Mouse (Mus musculus) olfactory bulb, adult 2 months (tissue): Measurements from ENCODE around the gene Rgs6. TPM values are rescaled to one million over a fixed set of nuclear protein-coding genes. Genes with fewer than 3 reads are reported as not detected.
A peak's percentile ranks its signal among the peaks of the same experiment; 100 is the strongest.

ENCODE experiments used
- H3K27ac ChIP-seq: fragments of 200-500 bp; 2 replicates; pipeline ENCODE4 v1.5.1; 2012; ENCODE audit warnings: low read depth, low read length; ENCODE audit not compliant: insufficient read depth
- H3K4me1 ChIP-seq: fragments of 200-500 bp; 2 replicates; pipeline ENCODE4 v1.6.1; 2012; ENCODE audit warnings: low read length; ENCODE audit not compliant: control insufficient read depth, insufficient read depth
- H3K4me3 ChIP-seq: fragments of 200-500 bp; 2 replicates; pipeline ENCODE4 v1.5.1; 2012; ENCODE audit warnings: mild to moderate bottlenecking, low read depth, low read length, moderate library complexity; ENCODE audit not compliant: insufficient read depth
- CTCF ChIP-seq: fragments of 200-500 bp; IDR thresholded peaks from 2 replicates; pipeline ENCODE4 v1.5.1; 2012; ENCODE audit warnings: low read depth, mild to moderate bottlenecking, low read length, moderate library complexity; ENCODE audit not compliant: insufficient read depth
- POLR2A ChIP-seq: fragments of 200-500 bp; IDR thresholded peaks from 2 replicates; pipeline ENCODE4 v1.6.1; 2012; ENCODE audit warnings: mild to moderate bottlenecking, low read depth, low read length, moderate library complexity; ENCODE audit not compliant: insufficient read depth
- WGBS: fragments of 180-500 bp; shearing (Covaris S2); methylation state at CpG from one replicate; pipeline ENCODE4 v1.1.7; 2018; 5-methylcytosine and 5-hydroxymethylcytosine counted together
- polyA plus RNA-seq: library from polyadenylated mRNA; stranded (reverse); fragments of >200 nt; gene quantifications from 2 replicates; pipeline ENCODE4 v1.2.4, GENCODE M21; 2012; ENCODE audit warnings: low replicate concordance; ENCODE audit not compliant: missing spikeins, insufficient read depth, insufficient read length

The Rgs6 gene
- polyA plus RNA-seq, 1 experiment, result not detected

DNA sequence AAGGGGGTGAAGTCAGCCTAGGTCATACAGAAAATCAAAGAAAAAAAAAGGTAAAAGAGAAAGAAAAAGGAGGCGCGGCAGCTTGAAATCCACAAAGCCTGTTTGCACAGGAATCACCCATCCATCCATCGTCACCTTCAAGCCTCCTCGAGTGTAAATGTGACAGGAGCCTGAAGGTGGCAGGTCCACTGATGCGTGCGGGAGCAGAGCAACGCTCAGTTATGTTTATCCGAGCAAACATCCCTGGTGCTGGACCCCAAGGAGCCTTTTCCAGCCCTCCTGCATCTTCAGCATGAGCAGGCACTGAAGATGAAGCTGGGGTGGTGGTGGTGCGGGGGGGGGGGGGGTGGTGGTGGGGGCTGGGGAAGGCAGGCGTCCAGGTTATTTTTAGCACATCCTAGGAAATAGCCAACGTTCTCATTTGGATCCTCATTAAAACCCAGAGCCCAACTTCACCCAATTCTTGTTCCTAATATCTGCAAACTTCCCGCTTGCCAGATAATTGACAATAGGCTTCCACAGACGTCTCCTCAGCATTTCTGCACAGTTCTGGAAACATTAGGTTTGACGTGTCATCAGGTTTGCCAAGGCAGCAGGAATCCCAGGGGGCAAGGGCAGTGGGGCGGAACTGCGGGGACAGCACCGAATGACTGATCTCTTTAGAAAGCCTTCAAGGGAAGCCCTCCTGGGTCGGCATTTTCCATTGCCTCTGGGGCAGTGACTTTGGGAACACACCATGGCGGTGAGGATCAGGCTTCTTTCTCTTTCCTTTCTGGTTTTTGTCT lies 946 bp downstream of the Rgs6 start:
- 41% methylated on average over 19 of the region's 19 CpGs for WGBS
- Histone ChIP-seq H3K4me1 (peaks cover 5% of the 10 kb centered on the region), H3K27ac (no peak overlapping the region), H3K4me3 (no peak overlapping the region)
- TF ChIP-seq POLR2A, result no peak
- no peak for TF ChIP-seq CTCF

DNA sequence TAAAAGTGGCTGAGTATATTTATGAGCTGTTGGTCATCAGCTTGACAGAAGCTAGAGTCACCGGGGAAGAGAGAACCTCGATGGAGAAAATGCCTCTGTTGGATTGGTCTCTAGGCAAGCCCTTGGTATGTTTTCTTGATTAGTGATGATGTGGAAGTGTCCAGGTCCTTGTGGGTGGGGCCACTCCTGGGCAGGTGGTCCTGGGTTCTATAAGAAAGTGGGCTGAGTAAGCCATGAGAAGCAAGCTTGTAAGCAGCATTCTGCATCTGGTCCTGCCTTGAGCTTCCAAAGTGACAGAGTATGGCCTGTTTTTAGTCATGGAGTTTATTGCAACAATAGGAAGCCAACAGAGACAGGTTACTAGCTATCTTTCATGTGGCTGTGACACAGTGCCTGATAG lies 10.9 kb downstream of the Rgs6 start:
- TF ChIP-seq CTCF (no peak), POLR2A (no peak)
- WGBS, result 93% methylated on average over 2 of the region's 2 CpGs
- Histone ChIP-seq H3K4me1 (no peaks in the 10 kb centered on the region), H3K27ac (no peak overlapping the region), H3K4me3 (no peak overlapping the region)

DNA sequence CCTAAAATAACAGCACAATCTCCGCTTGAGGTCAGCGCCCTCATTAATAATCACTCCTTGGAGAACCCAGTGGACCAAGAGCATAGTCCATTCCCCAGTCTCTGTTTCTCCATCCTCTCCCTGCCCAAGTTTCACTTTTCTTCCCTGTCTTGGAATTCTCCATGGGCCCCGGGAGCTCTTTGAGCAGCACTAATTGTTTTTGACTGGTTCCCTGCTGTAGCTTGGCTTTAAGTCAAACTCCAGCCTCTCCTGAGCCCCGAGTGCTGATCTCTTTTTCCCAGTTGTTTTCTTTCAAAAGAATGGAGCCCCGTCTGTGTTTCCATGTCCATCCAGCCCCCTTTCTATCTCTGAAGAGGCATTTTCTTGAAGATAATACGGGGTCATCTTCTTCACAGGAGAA lies 12.3 kb downstream of the Rgs6 start:
- TF ChIP-seq POLR2A (no peak), CTCF (no peak)
- WGBS, result 56% methylated on average over 6 of the region's 6 CpGs
- H3K4me1 ChIP-seq, result no peaks in the 10 kb centered on the region
- no peak overlapping the region for H3K4me3 ChIP-seq
- H3K27ac ChIP-seq, result no peak overlapping the region

DNA sequence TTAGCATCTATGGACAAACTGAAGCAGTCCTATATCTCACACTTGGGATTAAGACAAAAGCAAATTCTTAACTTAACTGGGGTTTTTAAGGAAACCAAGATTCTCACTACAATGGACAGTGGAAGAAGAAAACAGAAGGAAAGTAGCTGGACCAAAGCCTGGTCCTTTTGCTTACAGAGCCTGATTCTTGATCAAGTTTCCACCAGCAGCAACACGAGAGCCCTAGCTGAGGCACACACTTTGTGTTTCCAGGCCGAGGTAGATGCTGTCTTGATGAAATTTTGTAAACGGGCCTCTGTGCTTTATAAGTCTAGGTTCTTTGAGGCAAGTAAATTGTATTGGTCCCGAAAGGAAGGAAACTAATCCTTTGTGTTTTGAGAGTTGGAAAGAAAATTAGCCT lies 14.7 kb downstream of the Rgs6 start:
- Histone ChIP-seq H3K4me3 (no peak overlapping the region), H3K4me1 (no peaks in the 10 kb centered on the region), H3K27ac (no peak overlapping the region)
- 70% methylated on average over 4 of the region's 4 CpGs for WGBS
- TF ChIP-seq CTCF (no peak), POLR2A (no peak)

DNA sequence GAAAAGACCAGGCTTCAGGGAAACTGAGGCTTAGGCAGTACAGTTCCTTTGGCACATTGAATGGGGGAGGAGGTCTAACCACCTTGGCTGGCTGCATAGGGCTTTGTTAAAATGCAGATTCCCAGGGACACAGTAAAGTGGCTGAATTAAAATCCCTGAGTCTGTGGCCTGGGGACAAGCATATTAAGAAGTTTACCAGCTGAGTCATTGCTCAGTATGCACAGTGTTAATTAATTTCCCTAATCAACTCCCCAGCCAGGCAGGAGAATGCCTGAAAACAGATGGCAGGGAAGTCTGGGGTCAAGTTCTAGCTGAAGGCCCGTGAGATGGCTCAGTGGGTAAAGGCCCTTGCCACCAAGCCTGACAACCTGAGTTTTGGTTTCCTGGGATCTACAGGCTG lies 15.2 kb downstream of the Rgs6 start:
- 52% methylated on average over 1 of the region's 1 CpGs for WGBS
- H3K27ac ChIP-seq, result no peak overlapping the region
- no peak overlapping the region for H3K4me3 ChIP-seq
- no peaks in the 10 kb centered on the region for H3K4me1 ChIP-seq
- TF ChIP-seq CTCF (no peak), POLR2A (no peak)

DNA sequence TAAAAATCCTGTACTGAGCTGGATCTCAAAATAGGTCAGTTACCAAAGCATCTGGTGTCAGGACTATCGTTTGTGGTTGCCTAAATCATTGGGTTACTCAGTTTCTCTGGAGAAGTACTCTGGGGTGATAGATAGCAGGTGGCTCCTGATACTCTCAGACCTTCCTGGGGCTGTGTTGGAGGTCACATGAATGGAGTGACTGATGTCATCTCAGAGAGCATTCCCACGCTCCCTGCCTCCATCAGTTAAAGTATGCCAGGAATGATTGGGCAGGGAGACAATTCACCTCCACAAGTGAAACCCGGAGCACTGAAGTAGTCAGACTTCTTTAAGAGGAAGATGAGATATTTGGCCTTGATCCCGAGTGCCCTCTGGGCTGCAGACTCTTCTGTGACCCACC lies 15.9 kb downstream of the Rgs6 start:
- no peak overlapping the region for H3K27ac ChIP-seq
- WGBS, result 83% methylated on average over 4 of the region's 4 CpGs
- H3K4me1 ChIP-seq, result no peaks in the 10 kb centered on the region
- no peak overlapping the region for H3K4me3 ChIP-seq
- TF ChIP-seq CTCF (no peak), POLR2A (no peak)

DNA sequence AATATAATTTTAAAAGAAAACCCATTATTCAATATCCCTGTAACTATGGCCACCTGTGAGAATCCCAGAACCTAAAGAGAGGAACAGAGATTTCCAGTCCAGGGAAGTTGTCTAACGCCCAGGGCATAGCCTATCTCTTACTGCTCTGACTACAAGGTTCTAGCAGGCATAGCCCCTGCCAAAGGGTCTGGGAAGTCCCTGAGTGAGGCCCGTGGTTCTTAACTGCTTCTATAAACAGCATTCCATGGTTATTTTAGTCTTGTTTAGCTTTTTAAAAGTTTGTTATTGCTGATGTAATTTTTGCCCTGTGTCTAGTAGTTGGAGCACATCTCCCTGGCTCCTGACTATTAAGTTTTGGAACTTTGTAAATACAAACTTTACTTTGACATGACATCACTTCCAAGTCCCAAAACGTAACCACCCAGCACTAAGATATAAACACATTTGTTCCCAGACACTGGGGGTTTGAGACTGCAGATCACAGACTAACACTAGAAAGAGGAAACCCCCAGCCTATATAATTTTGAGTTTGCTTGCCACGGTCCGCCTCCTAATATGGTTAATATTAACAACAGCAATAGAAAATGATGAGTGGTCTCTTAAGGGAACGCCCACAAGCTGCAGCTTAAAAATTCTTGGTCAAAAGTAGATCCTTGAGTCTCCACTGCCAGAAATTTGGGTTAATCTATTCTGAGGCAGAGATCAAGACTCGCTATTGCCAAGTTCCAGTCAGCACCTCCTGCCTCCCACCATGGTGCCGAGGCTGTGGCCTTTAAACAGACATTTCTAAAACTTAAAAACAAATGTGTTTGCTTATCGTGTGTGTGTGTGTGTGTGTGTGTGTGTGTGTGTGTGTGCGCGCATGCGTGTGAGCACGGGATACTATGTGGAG lies 24.9 kb downstream of the Rgs6 start:
- 84% methylated on average over 13 of the region's 13 CpGs for WGBS
- H3K27ac ChIP-seq, result no peak overlapping the region
- no peak overlapping the region for H3K4me3 ChIP-seq
- TF ChIP-seq POLR2A, result no peak
- no peak for TF ChIP-seq CTCF
- H3K4me1 ChIP-seq, result peaks cover 11% of the 10 kb centered on the region

DNA sequence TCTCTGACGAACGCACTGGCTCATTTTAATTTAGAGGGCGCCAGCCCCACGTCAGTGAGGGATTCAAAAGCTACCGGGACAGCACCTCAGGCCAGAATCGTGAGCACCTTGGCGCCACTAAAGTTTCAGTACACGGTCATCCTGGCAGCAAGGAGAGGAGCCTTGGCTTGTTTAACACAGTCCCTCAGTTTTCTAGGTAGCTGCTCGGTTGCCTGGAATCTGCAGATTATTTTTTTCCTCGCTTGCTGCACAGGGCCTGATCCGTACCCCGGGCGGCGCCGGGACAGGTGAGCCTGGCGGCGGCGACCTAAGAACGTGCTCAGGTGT lies 28.4 kb downstream of the Rgs6 start:
- H3K4me1 ChIP-seq, result peaks cover 11% of the 10 kb centered on the region
- H3K27ac ChIP-seq, result no peak overlapping the region
- WGBS, result 2% methylated on average over 19 of the region's 19 CpGs
- peak overlapping the region; percentile 73 for H3K4me3 ChIP-seq
- TF ChIP-seq CTCF (no peak), POLR2A (no peak)

DNA sequence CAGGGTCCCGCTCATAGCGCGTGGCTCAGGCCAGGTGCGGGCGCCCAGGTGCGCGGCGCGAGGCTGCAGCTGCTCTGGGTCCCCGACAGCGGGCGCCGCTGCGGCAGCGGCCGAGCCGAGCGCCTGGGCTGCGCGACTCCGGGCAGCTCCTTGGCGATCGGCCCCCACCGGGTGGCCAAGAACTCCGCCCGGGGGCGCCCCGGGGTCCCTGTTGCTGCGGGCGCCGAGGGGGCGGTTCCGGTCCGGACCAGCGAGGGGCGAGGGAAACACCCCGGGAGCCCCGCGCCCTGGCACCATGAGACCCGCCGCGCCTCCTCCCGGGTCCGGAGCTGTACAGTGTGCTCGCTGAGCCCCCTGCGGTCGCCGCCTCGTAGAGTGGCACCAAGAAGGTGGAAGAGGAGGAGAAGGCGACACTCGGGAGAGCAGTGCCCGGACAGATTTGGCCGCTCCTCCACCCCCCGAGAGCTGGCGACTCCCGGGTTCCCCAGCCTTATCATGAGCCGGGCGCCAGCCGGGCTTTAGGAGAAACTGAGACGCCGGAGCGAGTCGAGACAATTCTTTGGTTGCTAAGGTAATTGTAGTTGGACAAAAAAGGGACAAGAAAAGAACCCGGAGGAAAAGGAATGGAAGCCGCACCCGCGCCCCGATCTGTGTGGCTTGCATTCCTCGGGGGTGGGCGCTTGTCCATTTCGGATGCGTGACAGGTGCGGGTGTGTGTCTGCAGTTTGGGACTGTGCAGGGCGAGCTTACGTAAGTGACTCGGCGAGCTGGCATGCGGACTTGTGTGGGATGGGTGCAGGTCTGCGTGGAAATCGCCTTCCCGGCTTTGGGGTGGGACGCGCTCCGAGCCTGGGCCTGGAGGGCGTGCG lies 29.0 kb downstream of the Rgs6 start:
- peaks cover 11% of the 10 kb centered on the region for H3K4me1 ChIP-seq
- 1% methylated on average over 86 of the region's 86 CpGs for WGBS
- H3K27ac ChIP-seq, result peak overlapping the region; percentile 2; the same call in 1 of the 2 replicates
- peak; percentile 56 for TF ChIP-seq CTCF
- TF ChIP-seq POLR2A, result no peak
- H3K4me3 ChIP-seq, result peak overlapping the region; percentile 73
